Mouse (Mus musculus) mature B cell (primary cell): ENCODE data around the gene Polr2f.

ENCODE experiments used
- in situ Hi-C: fragments of 300-500 bp; cut with MboI; formaldehyde crosslinking; loops from 2 replicates; pipeline ENCODE4 v1.14.3; 2019

The Polr2f gene

GRCm38 (mm10) chr15:79122119-79122518 lies 18.7 kb upstream of the Polr2f start:
- in situ Hi-C loops, result no loop called here

DNA sequence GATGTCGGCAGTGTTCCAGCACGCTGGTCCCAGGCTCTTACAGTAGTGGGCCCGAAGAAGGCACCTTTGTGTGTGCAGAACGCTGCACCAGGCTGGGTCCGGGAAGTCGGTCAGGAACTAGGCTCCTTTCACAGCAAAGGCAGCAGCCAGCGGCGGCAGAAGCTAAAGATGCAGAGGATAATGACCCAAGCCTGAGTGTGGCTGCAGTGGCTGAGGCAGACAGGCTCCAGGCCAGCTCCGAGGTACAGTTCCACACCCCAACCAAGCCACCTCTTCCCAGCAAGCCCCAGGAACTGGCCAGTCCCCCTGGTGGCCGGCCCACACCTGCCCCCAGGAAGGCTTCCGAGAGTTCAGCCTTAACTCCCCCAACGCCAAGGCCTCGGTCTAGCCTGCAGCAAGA lies 18.3 kb upstream of the Polr2f start:
- in situ Hi-C loops, result no loop called here

DNA sequence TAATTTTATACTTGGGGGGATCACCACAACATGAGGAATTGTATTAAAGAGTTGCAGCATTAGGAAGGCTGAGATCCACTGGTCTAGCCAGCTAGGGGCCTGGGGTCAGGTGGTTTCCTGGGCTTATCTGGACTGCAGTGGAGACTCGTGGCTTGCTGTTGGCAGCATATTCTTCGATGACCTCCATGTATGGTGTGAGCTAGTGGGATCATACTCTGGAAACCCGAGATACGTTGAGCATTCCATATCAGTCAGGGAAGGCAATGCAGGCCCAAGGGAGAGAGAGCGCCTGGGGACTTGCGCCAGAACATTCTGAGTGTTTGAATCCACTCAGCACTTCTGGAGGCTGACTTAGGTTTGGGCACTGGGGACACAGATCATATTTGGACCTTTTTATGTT lies 17.1 kb upstream of the Polr2f start:
- in situ Hi-C loops, result no loop called here

DNA sequence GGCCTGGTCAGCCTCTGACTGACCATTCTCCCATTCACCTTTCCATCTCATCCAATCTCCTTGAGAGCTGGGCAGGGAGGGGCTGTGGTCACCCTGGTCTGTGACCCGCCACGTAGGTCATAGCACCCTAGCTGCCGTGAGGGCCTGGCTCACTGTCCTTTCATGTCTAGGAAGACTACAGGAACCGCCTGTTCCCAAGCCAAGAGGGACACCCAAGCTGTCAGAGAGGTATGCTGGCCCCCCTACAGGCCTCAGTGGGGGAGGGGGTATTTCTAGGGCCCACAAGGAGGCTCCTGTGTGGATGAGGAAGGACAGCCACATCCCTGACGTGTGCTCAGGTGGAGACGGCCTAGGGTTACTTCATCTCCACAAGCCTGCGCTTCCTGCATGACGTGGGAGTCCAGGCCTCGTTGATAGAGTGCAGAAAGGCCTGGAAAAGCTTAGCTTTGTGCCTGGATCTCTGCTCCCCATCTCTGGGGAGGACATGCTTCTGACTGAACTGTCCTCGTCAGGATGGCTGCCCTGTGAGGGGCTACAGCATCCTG lies 16.4 kb upstream of the Polr2f start:
- in situ Hi-C loops, result no loop called here

DNA sequence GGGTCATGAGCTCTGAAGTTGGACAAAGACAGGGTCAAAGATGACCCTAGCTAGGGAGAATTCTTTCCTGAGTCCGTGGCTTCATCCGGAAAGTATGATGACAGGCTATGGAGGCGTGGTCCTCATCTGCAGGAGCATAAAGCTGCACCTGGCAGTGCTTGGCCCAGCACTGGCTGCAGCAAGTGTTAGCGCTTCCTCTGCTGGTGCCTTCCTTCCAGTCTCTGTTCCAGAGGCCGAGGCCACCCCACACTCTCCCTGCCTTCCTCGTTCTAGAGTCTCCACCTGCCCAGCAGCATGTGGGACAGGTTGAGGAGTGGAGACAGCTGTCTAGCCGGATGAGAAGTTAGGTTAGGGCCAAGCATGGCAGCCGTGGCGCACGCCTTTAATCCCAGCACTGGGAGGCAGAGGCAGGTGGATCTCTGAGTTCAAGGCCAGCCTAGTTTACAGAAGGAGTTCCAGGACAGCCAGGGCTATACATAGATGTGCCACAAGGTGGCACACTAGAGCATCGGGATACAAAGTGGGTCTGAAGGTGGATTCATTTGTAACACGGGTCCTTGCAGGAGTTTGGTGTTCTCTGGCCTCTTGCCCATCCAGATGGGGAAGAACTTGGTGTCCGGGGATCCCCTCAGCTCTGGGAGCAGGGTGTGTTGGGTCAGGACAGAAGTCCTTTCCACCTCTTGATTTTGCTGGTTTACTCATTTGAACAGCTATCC lies 14.4 kb upstream of the Polr2f start:
- in situ Hi-C loops, result no loop called here

- in situ Hi-C loops, result no loop called here
Observed at GRCm38 (mm10) chr15:79127101-79127500, 13.7 kb upstream of the Polr2f start.

- in situ Hi-C loops, result no loop called here
Observed at GRCm38 (mm10) chr15:79128208-79128607, 12.6 kb upstream of the Polr2f start.

DNA sequence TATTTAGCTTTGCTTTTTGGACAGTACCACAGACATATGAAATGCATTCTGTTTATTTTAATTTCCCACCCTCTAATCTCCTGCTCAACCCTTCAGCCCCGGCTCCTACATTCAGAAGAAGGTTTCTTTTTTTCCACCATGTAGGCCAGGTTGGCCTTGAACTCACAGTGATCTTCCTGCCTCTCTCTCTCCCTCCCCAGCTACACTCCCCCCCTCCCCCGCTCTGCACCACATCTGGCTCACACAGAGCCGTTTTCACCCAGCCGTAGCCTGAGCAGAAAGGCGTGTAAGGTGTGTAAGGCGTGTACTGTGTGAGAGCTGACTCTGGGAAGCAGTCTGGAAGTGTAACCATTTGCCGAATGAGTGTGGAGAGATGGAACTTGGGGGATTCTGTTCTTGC lies 11.5 kb upstream of the Polr2f start:
- in situ Hi-C loops, result no loop called here

GRCm38 (mm10) chr15:79130782-79131181 lies 10.0 kb upstream of the Polr2f start:
- in situ Hi-C loops, result no loop called here

DNA sequence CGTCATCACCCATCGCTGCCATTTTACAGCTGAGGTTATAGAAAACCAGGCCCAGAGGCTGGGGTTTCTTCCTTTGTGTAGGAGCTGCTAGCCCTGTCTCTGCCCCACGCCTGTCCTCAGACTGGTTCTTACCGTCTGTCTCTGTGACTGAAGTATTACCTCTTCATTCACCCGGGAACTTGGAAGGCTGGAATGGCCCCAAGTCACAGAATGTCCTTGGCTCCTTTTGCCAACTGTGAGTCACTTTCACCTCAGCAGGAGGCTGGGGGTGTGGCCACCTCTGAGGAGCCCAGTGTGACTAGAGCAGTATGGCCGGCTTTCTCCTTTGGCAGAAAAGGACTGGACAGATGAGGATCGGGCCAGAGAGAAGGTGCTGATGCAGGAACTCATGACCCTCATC lies 9.4 kb upstream of the Polr2f start:
- in situ Hi-C loops, result no loop called here

DNA sequence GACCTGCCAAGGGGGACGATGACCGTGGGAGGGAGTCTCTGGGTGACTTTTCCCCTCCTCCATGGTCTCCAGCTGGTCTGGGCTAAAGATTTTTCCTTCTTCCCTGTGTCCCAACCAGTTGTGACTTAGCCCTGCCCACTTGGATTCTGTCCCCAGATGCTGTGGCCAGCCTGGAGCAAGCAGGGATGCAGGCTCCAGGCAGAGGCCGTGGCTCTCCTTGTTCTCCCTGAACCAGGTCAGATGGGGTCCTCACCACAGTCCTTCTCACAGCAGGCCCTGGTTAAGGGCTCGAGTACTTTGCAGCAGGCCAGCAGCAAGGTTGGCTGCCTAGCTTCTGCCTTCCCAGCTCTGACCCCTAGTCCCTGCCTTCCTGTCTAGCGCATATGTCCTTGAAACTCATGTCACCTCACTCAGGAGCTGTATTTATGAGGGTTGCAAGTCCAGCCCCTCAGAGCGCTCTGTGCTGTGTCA lies 7.6 kb upstream of the Polr2f start:
- in situ Hi-C loops, result no loop called here

DNA sequence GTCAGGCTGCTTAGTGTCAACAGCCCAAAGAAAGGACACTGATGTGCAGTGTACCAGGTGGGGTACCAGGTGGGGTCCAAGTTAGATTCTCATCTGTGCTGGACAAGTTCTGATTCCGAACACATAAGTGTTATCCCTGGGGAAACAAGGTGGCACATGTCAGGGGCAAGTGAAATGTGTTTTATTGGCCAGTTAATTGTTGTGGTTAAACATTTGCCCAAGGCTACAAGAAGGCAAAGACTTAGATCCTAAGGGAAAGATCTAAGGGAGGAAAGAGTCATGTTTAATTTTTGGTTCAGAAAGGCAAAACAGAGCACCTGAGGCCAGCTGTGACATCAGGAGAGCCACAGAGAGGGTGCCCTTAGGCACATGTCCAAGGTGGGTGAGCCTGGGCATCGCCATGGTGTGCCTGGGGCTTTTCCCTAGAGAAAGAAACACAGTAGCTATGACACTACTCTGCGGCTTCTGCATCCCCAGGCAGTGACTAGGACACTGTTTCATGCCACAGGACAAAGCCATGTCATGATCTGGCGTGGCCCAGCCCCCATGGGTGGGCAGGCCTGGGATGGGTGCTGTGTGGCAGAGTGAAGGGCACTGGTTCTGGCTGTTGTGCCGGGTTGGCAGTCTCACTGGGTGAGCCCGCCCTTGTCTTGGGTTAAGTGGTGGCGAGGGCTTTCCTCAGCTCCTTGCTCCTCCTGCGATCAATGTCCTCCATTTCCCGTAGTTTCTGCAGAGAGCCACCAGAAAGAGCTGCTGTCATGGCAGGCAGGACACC lies 6.1 kb upstream of the Polr2f start:
- in situ Hi-C loops, result no loop called here

DNA sequence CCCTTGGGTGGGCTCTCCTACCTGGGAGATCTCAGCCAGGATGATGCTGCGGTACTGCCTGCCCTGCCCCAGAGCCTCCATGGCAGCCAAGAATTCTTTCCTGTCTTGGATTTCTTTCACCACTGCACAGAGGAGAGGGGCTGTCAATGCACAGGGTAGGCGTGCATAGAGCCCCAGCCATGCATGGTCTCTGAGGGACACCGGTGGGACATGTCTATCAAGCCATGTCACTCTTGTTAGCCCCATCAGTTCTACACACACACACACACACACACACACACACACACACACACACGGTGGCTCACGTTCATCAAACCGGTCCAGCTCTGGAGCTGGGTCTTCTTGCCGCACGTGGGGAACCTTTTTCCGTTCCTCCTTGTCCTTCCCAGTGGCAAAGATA lies 5.5 kb upstream of the Polr2f start:
- in situ Hi-C loops, result no loop called here

DNA sequence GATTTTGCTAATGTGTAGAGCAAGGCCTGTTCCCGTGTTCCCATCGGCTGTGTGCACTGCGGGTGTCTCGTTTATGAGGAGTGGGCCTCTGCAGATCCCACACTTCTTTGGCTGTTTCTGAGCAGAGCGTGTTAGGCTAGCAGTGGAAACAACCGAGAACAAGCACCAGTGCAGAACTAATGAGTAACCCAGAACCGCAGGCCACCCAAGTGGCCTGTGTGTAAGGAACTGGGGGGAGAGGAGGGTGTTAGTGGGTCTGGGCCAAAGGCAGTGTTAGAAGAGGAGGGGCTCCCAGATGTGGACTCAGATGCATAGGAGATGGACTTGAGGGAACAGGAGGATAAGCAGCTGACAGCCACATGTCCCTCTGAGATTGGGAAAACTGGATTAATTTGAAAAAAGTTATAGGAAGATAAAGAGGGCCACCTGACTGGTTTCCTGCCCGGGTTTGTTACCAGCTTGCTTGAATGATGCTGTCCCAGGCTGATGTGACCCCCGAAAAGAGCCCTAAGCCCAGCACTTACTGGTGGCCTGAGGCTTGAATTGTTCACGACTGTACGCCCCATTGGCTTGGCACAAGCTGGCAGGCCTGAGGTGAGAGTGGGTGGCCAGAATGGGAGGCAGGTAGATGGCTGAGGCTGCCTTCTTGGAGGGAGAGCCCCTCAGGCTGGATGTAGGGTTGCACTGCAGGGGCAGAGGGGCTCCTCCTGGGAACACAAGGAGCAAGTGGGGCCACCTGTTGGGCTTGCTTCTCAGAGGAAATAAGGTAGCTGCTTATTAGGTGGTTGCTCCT lies 4.8 kb upstream of the Polr2f start:
- in situ Hi-C loops, result no loop called here

DNA sequence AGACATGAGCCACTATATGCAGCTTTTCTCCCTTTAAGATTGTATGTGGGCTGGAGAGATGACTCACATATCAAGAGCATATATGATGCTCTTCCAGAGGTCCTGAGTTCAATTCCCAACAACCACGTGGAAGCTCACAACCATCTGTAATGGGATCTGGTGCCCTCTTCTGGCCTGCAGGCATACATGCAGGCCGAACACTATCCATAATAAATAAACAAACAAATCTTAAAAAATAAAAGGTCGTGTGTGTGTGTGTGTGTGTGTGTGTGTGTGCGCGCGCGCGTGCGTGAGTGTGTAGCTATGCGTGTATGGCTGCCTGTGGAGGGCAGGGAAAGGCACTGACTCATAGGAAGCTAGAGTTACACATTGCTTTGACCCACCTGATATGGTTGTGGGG lies 1.2 kb upstream of the Polr2f start:
- in situ Hi-C loops, result no loop called here

DNA sequence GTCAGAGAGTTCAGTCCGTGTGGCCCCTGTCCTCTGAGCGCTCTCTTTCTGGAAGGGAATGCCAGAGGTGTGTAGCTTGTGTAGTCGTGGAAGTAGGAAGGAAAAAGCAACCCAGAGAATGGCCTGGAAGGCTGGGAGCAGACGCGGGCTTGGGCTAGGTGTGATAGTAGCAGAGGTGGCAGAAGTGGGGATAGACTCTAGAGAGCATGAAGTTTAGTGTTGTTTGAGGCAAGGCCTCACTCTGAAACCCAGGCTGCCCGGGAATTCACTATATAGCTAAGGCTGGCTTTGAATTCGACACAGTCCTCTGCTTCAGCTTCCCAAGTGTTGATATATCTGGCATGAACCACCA lies 733 bp downstream of the Polr2f start:
- in situ Hi-C loops, result no loop called here

GRCm38 (mm10) chr15:79143316-79143715 lies 2.5 kb downstream of the Polr2f start:
- in situ Hi-C loops, result no loop called here

- in situ Hi-C loops, result no loop called here
Observed at GRCm38 (mm10) chr15:79144021-79144420, 3.2 kb downstream of the Polr2f start.

- in situ Hi-C loops, result no loop called here
Observed at GRCm38 (mm10) chr15:79145522-79145921, 4.7 kb downstream of the Polr2f start.

- in situ Hi-C loops, result no loop called here
Observed at GRCm38 (mm10) chr15:79148533-79148932, 7.7 kb downstream of the Polr2f start.

GRCm38 (mm10) chr15:79151881-79152280 lies 11.1 kb downstream of the Polr2f start:
- in situ Hi-C loops, result no loop called here

DNA sequence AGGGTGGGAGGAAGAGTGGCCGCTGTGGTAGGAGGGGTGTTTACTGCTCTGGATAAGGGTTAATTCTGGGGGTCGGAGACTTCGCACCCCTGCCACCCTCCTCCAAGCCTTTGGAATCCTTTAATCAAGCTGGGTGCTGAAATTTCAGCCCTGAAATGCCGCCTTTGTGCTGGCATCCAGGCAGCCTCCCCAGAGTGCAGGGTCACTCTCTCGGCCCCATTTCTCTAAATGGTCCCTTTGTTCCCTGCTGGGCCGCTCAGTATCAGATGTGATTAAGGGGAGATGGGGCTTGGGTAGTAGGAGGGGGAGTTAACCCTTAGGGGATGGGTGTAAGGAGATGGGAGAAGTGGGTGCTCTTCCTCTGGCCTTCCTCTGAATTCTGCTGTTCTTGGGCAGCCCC lies 11.9 kb downstream of the Polr2f start:
- in situ Hi-C loops, result no loop called here
